25 mouse cellular contexts compared by ENCODE assay signal in genomic region chr3:146932506-146932905, GRCm38 (mm10).
"Had no signal": no experiment of that assay in that cellular context is flagged by ENCODE, and none has a peak within 500 bp of the region (broad histone marks: within the 10 kb centered on the region; RNA-seq: fewer than 3 reads in every experiment).

No protein-coding gene starts in this region.

- H3K27me3 ChIP-seq: embryonic facial prominence, embryonic 12.5 days; embryonic facial prominence, embryonic 13.5 days; embryonic facial prominence, embryonic 15.5 days; forebrain, embryonic 12.5 days; forebrain, embryonic 13.5 days; forebrain, embryonic 15.5 days had no signal

- H3K9me3 ChIP-seq: embryonic facial prominence, embryonic 10.5 days; embryonic facial prominence, embryonic 12.5 days; embryonic facial prominence, embryonic 13.5 days; embryonic facial prominence, embryonic 15.5 days; forebrain, embryonic 10.5 days; forebrain, embryonic 12.5 days; forebrain, embryonic 13.5 days; forebrain, embryonic 15.5 days had no signal

- DNase-seq: cerebellum, adult 8-10 months; cerebellum, adult 9-10 months; cerebellum, adult 9-11 months; cerebellum, postnatal 10 days; cerebellum, postnatal 14 days; cerebellum, postnatal 25 days; cerebellum, postnatal 36 days; embryo, embryonic 11 days; forebrain, postnatal 0 days; gastrocnemius, adult 2 months; gastrocnemius, postnatal 10 days; gastrocnemius, postnatal 14 days; gastrocnemius, postnatal 25 days; gastrocnemius, postnatal 36 days; heart, adult 18-20 months; heart, adult 2 months had no signal

- H3K36me3 ChIP-seq: embryonic facial prominence, embryonic 10.5 days; embryonic facial prominence, embryonic 12.5 days; embryonic facial prominence, embryonic 13.5 days; embryonic facial prominence, embryonic 15.5 days; forebrain, embryonic 10.5 days had no signal

- H3K27ac ChIP-seq: embryonic facial prominence, embryonic 10.5 days; embryonic facial prominence, embryonic 12.5 days; embryonic facial prominence, embryonic 13.5 days; embryonic facial prominence, embryonic 15.5 days; forebrain, embryonic 10.5 days; forebrain, embryonic 12.5 days; forebrain, embryonic 13.5 days; forebrain, embryonic 15.5 days; gastrocnemius, adult 2 months; heart, adult 2 months had no signal

- H3K4me2 ChIP-seq: embryonic facial prominence, embryonic 12.5 days; embryonic facial prominence, embryonic 13.5 days; embryonic facial prominence, embryonic 15.5 days; forebrain, embryonic 12.5 days; forebrain, embryonic 13.5 days; forebrain, embryonic 15.5 days had no signal

- H3K9ac ChIP-seq: embryonic facial prominence, embryonic 12.5 days; embryonic facial prominence, embryonic 13.5 days; embryonic facial prominence, embryonic 15.5 days; forebrain, embryonic 12.5 days; forebrain, embryonic 13.5 days; forebrain, embryonic 15.5 days; forebrain, postnatal 0 days had no signal

- H3K4me1 ChIP-seq: embryonic facial prominence, embryonic 10.5 days; embryonic facial prominence, embryonic 12.5 days; embryonic facial prominence, embryonic 13.5 days; embryonic facial prominence, embryonic 15.5 days; forebrain, embryonic 10.5 days; forebrain, embryonic 12.5 days; forebrain, embryonic 13.5 days; forebrain, embryonic 15.5 days had no signal

- H3K4me3 ChIP-seq: embryonic facial prominence, embryonic 10.5 days; embryonic facial prominence, embryonic 12.5 days; embryonic facial prominence, embryonic 13.5 days; embryonic facial prominence, embryonic 15.5 days; erythroblast, embryonic 14.5 days; forebrain, embryonic 10.5 days; forebrain, embryonic 12.5 days; forebrain, embryonic 13.5 days; forebrain, embryonic 15.5 days; gastrocnemius, adult 2 months; heart, adult 2 months had no signal
